Mouse (Mus musculus): ENCODE measurements around the gene Gm21663.
"Not testable (repeated sequence)": the region's sequence is repeated elsewhere in the genome, so short reads cannot be mapped to it uniquely, and the experiment has no call there.

Gm21663 gene

GRCm38 (mm10) chr5:25942281-25942680 lies at the start of gene Gm21663:
Gene Gm21663, minus strand, starts transcription at chr5:25942381.
- DNase-seq, result not testable (repeated sequence)

GRCm38 (mm10) chr5:25988550-25988949 lies 46.4 kb upstream of the Gm21663 start, which contains the start of gene Gm21698:
Gene Gm21698, minus strand, starts transcription at chr5:25988650.
- not testable (repeated sequence) for DNase-seq

- DNase-seq, result not testable (repeated sequence)
These were observed 30.4 kb upstream of the Gm21663 start, which contains the start of gene Gm21680 for GRCm38 (mm10) chr5:25972563-25972962. Gene Gm21680, minus strand, starts transcription at chr5:25972663.

GRCm38 (mm10) chr5:25957050-25957449 lies 14.9 kb upstream of the Gm21663 start:
- not testable (repeated sequence) for DNase-seq

- DNase-seq, result not testable (repeated sequence)
These were observed 14.4 kb upstream of the Gm21663 start for GRCm38 (mm10) chr5:25956611-25957010.

- not testable (repeated sequence) for DNase-seq
These were observed 12.1 kb upstream of the Gm21663 start, which contains the start of gene Gm21671 for GRCm38 (mm10) chr5:25954317-25954716. Gene Gm21671, minus strand, starts transcription at chr5:25954417.

GRCm38 (mm10) chr5:25945391-25945790 lies 3.2 kb upstream of the Gm21663 start:
- not testable (repeated sequence) for DNase-seq

- no peak for DNase-seq
These were observed 50.9 kb downstream of the Gm21663 start for GRCm38 (mm10) chr5:25891321-25891720.

GRCm38 (mm10) chr5:25889746-25890382 lies 52.3 kb downstream of the Gm21663 start:
- DNase-seq, result no peak

- DNase-seq, result no peak
These were observed 55.5 kb downstream of the Gm21663 start for GRCm38 (mm10) chr5:25886708-25887107.

Data from layer of hippocampus, adult 9-11 months (tissue).